Mouse (Mus musculus) brain, embryonic 18.5 days (tissue): ENCODE measurements around the gene Akt2.
"Not testable (repeated sequence)": the region's sequence is repeated elsewhere in the genome, so short reads cannot be mapped to it uniquely, and the experiment has no call there.

Source experiments
- DNase-seq: peaks from one replicate; pipeline ENCODE4 v3.0.0-alpha.2; 2012; ENCODE audit warnings: low read depth, low spot score

Akt2 gene

GRCm38 (mm10) chr7:27612940-27613339, 21.6 kb downstream of the Akt2 start:
- DNase-seq, result no peak

- DNase-seq, result peak; percentile 61
Observed at GRCm38 (mm10) chr7:27613751-27614499, 22.6 kb downstream of the Akt2 start.

GRCm38 (mm10) chr7:27621028-27621427, 29.7 kb downstream of the Akt2 start:
- no peak for DNase-seq

- DNase-seq, result no peak
Observed at GRCm38 (mm10) chr7:27622234-27622633, 30.9 kb downstream of the Akt2 start.

- no peak for DNase-seq
Observed at GRCm38 (mm10) chr7:27624967-27625366, 33.6 kb downstream of the Akt2 start.

GRCm38 (mm10) chr7:27627707-27628106, 36.4 kb downstream of the Akt2 start:
- DNase-seq, result no peak

- no peak for DNase-seq
Observed at GRCm38 (mm10) chr7:27628190-27628589, 36.8 kb downstream of the Akt2 start.

GRCm38 (mm10) chr7:27628816-27629215, 37.5 kb downstream of the Akt2 start:
- DNase-seq, result not testable (repeated sequence)

GRCm38 (mm10) chr7:27631439-27631838, 40.1 kb downstream of the Akt2 start:
- DNase-seq, result no peak

- DNase-seq, result no peak
Observed at GRCm38 (mm10) chr7:27633166-27633565, 41.8 kb downstream of the Akt2 start.

GRCm38 (mm10) chr7:27634691-27635090, 43.3 kb downstream of the Akt2 start:
- no peak for DNase-seq

- not testable (repeated sequence) for DNase-seq
Observed at GRCm38 (mm10) chr7:27635094-27635493, 43.7 kb downstream of the Akt2 start.

- DNase-seq, result no peak
Observed at GRCm38 (mm10) chr7:27644471-27644870, 53.1 kb downstream of the Akt2 start.

- DNase-seq, result no peak
Observed at GRCm38 (mm10) chr7:27646516-27646915, 55.2 kb downstream of the Akt2 start.

GRCm38 (mm10) chr7:27647281-27648002, 56.1 kb downstream of the Akt2 start:
- no peak for DNase-seq

- DNase-seq, result no peak
Observed at GRCm38 (mm10) chr7:27649723-27650122, 58.4 kb downstream of the Akt2 start.

GRCm38 (mm10) chr7:27650949-27651348, 59.6 kb downstream of the Akt2 start:
- no peak for DNase-seq

GRCm38 (mm10) chr7:27653681-27654437, 62.5 kb downstream of the Akt2 start, which contains the start of gene Ttc9b:
Gene Ttc9b (plus strand): TSS chr7:27653915.
- DNase-seq, result peak; percentile 50

GRCm38 (mm10) chr7:27654607-27655276, 63.4 kb downstream of the Akt2 start:
- no peak for DNase-seq

- no peak for DNase-seq
Observed at GRCm38 (mm10) chr7:27655545-27655944, 64.2 kb downstream of the Akt2 start.

GRCm38 (mm10) chr7:27656600-27656999, 65.2 kb downstream of the Akt2 start:
- DNase-seq, result no peak
